Mouse (Mus musculus): ENCODE measurements around the gene Ptprn2.

Ptprn2 gene

DNA sequence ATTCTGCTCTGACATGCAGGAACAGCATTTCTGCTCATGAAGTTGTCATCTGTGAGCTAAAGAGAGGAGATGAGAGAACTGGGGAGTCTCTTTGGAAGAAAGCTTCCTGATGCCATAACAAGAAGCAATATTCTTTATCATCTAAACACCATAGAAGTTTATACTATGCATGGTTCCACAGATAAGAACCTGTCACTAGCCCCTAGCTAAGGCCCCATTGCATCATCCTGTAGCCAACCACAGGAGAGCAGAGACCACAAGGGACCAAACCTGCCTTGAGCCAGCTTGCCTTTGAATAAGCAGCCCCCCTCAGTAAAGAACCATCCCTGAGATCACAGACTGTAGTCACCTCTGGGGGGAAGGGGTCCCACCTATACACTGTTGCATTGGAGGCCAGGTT is 612.8 kb downstream of the Ptprn2 start:
- DNase-seq (ENCODE audit: extremely low spot score, low read depth, low spot score), result no peak

- no peak for DNase-seq (ENCODE audit: extremely low spot score, low read depth, low spot score)
Observed at GRCm38 (mm10) chr12:117106696-117107095, 621.2 kb downstream of the Ptprn2 start.

GRCm38 (mm10) chr12:117107143-117107616 is 621.7 kb downstream of the Ptprn2 start:
- DNase-seq (ENCODE audit: extremely low spot score, low read depth, low spot score), result no peak

DNA sequence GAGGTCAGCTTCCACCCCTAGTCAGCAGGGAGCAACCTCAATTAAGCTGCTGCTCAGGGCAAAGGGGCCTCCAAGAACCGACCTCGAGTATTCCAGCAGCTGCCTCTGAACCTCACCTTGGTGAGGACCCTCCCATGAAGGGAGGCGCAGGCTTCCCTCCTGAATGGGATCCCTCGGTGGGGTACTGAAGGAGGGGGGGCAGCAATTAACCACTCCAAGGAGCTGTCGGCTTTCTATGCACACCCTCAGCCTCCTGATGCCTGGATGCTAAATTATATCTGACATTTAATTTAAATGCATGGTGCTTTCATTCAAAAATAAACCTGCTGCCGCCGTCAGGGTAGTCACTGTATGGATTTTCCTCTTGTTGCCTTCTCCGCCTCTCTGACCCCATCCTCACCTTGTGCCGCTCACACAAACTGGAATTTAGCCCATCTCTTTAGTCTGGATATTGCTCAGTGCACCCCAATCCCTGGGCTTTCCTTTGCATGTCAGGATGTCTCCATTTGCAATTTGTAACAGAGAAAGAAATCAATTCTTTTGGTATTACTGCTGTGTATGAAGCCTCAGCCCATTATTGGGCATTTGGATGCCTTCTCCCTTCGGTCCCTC is 629.8 kb downstream of the Ptprn2 start:
- DNase-seq (ENCODE audit: extremely low spot score, low read depth, low spot score), result no peak

DNA sequence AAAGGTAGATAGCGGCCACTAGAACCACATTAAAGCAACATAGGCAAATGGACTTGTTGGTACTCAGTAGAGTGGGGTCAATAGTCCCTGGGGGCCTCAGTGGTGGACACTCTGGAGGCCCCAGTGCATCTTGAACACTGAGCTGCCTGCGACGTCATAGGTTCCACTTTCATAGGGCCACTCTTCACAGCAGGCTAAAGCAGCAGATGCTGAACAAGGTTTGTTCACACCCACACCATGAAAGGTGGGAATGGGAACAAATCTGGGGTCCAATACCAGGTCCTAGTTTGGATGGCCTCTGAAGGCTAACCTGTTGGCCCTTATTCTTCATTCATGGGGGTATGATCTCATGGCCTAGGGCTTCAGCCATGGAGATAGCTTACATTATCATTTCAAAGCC is 641.6 kb downstream of the Ptprn2 start:
- no peak for DNase-seq (ENCODE audit: extremely low spot score, low read depth, low spot score)

DNA sequence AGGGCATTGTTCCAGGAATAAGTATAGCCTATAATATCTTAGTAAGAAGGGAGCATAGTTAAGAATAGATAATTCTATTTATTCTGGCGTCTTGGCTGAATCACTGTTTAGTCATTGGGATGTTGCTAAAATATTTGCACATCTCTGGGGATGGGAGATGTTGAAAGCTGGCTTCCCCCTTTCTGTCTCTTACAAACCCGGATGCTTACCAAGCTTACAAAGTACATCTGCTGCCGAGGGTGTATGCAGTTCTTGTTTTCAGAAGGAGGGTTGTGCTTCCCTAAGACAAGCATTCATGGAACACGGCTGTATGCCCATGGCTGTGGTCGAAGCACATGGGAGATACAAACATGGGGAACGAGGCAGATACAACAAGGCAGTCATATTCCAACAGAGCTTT is 642.0 kb downstream of the Ptprn2 start:
- no peak for DNase-seq (ENCODE audit: extremely low spot score, low read depth, low spot score)

DNA sequence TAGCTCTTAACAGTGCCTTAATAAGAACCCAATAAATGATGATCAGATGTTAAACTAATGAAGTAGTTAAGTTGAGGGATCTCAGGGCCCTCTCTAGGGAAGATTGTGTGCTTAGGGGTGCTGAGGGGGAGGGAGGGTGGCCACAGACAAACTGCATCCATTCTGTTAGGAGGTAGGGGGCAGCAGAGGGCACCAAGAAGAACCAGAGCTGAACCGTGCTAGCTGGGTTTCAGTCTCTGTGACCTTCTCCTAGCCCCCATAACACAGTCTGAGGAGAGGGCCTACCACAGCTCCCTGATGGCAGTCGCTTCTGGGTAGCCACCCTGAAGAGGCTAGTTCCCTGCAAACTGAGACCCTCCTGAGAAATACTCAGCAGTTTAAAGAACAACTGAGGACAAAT is 646.6 kb downstream of the Ptprn2 start:
- DNase-seq (ENCODE audit: extremely low spot score, low read depth, low spot score), result no peak

DNA sequence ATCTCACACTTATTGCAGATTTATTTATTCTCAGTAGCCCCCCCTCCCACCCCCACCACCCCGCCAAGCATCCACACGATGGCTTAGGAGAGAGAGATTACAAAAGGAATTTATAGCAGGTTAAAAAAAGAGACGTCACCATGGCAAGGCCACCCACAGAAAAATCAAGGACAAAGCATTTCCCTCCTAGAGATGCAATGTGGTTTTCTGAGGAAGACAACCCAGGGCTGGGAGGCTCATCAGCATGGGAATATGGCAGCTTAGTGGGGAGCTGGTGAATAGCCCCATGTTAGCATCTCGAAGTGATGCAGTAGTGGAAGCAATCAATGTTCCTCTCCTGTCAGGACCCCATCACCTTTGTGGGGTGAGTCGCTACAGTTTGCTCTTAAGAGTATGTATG is 649.7 kb downstream of the Ptprn2 start:
- DNase-seq (ENCODE audit: extremely low spot score, low read depth, low spot score), result no peak

- no peak for DNase-seq (ENCODE audit: extremely low spot score, low read depth, low spot score)
Observed at GRCm38 (mm10) chr12:117136472-117137010, 651.0 kb downstream of the Ptprn2 start.

GRCm38 (mm10) chr12:117140901-117141300 is 655.4 kb downstream of the Ptprn2 start:
- no peak for DNase-seq (ENCODE audit: extremely low spot score, low read depth, low spot score)

DNA sequence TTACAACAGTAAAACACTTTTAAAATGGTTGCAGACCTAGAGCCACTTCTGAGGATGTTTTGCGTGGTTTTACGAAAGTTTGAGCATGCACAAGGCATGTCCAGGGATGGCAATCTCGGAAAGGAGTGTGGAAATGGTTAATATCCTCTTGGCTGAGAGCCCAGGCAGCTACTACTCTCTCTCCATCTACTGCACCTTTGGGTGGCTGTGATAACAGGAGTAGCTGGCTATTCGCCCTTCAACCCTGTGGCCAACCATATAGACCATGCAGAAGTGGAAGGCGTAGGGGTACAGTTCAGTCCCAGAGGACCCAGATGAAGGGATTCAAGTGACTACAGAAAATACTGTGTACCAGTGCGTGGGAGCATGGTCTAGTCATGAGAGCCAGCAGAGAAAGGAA is 655.9 kb downstream of the Ptprn2 start:
- DNase-seq (ENCODE audit: extremely low spot score, low read depth, low spot score), result no peak

GRCm38 (mm10) chr12:117149176-117149575 is 663.7 kb downstream of the Ptprn2 start:
- no peak for DNase-seq (ENCODE audit: extremely low spot score, low read depth, low spot score)

GRCm38 (mm10) chr12:117150611-117151395 is 665.3 kb downstream of the Ptprn2 start:
- DNase-seq (ENCODE audit: extremely low spot score, low read depth, low spot score), result no peak

- no peak for DNase-seq (ENCODE audit: extremely low spot score, low read depth, low spot score)
Observed at GRCm38 (mm10) chr12:117151611-117152010, 666.1 kb downstream of the Ptprn2 start.

DNA sequence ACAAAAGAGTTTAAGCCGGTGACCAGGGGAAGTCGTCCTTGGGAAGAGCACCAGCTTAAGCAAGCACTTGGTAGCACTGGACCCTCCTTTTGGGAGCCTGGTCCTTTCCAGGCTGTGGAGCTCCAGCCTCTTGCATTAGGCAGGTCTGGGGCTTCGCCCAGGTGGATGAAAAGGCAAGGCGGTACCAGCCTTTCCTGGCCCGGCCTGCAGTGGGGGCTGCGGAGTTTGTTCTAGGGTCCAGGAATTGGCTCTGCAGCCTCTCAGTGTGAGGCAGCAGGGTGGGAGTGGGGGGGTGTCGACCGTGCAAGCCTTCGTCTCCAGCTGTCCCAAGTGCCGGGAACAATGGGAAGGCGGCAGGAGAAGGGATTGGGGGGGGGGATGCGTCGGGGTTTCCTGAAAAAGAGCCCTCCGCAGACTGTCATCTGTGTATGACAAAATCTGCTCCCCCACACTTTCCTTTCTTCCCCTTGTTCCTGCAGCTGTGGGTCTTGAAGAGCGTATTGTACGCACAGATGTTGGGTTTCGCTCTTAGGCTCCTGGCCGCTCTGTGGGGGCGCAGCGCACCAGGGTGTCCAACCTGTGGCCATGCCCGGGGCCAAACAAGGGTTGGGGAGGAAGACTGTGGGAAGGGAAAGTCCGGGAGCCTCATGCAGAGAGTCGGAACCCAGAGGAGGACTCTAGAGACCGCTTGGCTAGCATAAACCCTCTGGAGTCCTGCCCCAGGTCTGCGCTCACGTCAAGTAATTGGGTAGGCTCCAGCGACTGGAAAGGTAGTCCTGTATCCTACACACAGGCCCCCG is 667.0 kb downstream of the Ptprn2 start:
- DNase-seq (ENCODE audit: extremely low spot score, low read depth, low spot score), result no peak

DNA sequence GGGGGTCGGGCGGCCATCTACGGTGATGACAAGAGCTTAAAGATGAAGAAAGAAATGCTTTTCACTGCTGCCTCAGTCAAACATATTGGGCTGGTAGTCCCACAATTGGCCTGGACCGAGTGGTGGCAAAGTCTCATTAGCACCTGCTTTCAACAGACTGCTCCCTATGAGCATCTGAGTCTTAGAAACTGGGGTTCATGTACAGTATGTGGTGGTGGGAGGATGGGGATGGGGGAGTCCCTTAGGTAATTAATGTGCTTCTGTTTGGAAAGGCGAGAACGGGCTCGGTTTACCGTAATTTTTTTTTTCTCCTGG is 667.6 kb downstream of the Ptprn2 start:
- DNase-seq (ENCODE audit: extremely low spot score, low read depth, low spot score), result no peak

GRCm38 (mm10) chr12:117153671-117154355 is 668.3 kb downstream of the Ptprn2 start:
- no peak for DNase-seq (ENCODE audit: extremely low spot score, low read depth, low spot score)

GRCm38 (mm10) chr12:117154356-117155243 is 669.1 kb downstream of the Ptprn2 start:
- no peak for DNase-seq (ENCODE audit: extremely low spot score, low read depth, low spot score)

- DNase-seq (ENCODE audit: extremely low spot score, low read depth, low spot score), result no peak
Observed at GRCm38 (mm10) chr12:117155307-117156220, 670.0 kb downstream of the Ptprn2 start.

All from hindlimb bud, embryonic 11.5 days (tissue).